Mouse (Mus musculus) right cerebral cortex, postnatal 14 days (tissue): ENCODE results near the gene Gm20877.
"Not testable (repeated sequence)": the region's sequence is repeated elsewhere in the genome, so short reads cannot be mapped to it uniquely, and the experiment has no call there.

ENCODE experiments used
- DNase-seq: peaks from one replicate; pipeline ENCODE4 v3.0.0; 2022

The Gm20877 gene

DNA sequence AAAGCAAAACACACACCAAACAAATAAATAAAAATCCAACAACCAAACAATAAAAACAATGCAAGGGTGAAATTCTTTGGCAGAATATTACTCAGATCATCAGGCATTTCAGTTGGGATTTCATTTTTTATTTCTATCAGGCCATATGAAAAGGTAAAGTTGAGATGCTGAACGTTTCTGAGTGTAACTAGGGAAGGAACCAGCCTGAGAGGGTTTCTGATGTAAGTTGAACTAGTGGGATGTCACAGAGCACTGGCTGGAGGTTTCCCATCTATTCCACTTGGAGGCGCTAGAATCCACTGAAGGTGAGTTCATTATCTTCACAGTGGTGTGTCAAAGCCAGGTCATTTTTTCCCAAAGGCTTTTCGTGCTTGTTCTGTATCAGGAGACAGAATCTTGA is at the start of gene Gm20877:
Gene Gm20877, plus strand, starts transcription at position 301 of the 400 bp plus-strand sequence.
- DNase-seq = not testable (repeated sequence)
